Mouse (Mus musculus) fat pad, adult 2 months (tissue): ENCODE measurements around the gene Mgat5.

ENCODE experiments used
- DNase-seq: peaks from one replicate; pipeline ENCODE4 v3.0.0-alpha.2; 2011; ENCODE audit warnings: low read depth, low spot score; ENCODE audit errors: extremely low read depth

Gene Mgat5

DNA sequence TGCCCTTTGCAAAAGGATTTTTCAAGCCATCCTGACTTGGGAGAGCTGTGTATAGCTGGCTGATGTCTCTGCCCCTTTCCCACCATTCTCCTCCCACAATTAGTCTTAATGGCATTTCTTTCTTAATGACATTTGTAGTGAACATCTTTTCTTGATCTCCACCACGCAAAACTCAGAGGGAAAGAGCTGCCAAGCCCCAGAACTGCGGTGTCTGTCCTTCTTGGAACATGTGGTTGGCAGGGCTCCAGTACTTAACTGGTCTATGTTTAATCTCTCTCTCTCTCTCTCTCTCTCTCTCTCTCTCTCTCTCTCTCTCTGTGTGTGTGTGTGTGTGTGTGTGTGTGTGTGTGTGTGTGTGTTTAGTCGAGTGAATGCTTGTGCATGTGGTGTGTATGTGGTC lies 169.3 kb downstream of the Mgat5 start:
- no peak for DNase-seq

DNA sequence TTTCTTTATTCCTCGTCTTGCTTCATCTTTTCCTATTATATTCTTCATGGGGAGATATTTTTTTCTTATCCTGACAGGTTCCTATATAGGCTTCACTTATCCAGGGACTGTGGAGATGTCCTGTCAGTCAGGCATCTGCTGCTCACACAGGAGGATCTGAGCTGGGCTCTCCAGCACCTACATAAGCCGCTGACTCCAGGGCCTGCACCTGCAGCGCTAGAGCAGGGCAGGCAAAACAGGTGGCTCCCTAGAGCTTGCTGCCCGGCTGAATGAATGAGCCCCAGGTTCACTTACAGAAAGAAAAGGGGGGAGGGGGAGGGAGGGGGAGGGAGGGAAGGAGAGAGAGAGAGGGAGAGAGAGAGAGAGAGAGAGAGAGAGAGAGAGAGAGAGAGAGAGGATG lies 175.3 kb downstream of the Mgat5 start:
- no peak for DNase-seq

DNA sequence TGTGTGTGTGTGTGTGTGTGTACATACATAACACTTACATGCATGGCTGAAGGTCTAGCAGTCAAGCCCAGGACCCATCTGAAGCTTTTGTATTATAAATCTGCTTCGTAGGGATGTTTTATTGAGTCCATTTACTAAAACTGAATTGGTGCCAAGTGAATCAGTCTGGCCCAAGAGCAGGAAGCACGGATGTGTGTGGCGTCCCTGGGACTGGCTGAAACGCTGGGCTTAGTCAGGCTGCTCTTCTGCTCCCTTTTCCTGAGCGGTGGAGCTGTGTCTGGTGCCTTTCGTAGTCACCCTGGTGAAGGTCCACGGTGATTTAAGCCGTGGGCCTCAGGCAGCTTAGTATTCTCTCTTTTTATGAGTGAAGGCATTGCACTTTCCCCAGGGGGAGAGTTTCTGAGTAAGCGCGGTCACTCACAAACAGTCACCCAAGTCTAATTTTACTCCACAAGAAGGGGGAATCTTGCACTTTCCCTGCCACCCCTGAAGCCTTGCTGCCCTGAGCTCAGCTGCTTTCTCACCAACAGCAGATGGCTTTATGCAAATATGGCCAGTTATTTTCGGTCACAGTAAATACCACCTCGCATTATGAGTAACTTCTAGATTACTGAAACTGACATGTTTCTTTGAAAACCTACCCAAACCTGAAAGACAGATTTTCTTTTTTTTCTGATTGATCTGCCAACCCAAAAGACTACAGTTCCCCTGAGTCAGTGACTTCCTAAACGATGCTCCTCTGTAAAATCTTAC lies 176.1 kb downstream of the Mgat5 start:
- no peak for DNase-seq

DNA sequence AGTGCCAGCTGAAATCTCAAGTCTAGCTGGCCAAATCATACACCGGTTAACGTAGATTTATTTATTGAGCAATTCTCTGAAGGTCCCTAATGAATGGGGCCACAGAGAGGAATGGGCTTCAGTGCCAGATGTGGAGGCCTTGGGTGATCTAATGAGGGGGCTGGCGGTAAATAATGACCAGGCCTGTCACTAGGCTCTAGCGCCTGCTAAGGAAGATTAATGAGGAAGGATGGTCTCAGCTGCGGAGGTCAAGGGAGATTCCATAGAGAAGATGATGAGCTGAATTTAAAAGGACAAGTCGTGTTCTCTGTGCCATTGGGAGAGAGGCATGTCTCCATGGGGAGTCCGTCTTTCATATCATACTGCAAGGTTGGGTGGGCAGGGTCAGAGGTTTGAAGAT lies 178.3 kb downstream of the Mgat5 start:
- no peak for DNase-seq

DNA sequence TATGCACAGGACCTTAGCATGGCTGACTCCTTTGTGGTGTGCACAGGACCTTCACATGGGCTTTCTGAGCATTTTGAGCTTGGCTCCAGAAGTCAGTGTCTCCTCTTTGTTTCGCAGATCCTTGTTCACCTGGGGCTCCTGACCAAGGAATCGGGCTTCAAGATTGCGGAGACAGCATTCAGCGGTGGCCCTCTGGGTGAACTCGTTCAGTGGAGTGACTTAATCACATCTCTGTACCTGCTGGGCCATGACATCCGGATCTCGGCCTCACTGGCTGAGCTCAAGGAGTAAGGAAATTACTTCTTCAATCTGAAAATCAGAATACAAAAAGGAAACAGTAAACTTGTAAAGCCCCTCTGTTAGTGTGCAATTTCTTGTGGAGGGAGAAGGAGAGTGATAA lies 182.4 kb downstream of the Mgat5 start:
- DNase-seq, result no peak

DNA sequence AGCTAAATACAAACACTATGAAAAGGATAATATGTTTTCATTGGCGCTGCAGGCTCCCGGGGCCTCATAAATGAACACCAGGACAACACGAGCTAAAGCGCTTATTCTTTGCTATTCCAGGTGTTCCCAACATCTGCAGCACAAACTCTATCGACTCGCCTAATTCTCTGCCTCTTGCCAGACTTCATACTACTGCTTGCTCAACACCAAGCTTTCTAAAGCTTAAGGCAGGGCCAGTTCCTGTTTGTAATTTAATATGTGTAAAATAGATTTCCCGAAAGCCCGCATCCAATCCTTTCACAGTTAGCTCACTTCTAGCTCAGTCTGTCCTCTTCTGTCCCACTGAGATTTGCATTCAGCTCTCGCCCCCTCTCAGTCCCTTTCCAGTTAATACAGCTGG lies 182.8 kb downstream of the Mgat5 start:
- no peak for DNase-seq

DNA sequence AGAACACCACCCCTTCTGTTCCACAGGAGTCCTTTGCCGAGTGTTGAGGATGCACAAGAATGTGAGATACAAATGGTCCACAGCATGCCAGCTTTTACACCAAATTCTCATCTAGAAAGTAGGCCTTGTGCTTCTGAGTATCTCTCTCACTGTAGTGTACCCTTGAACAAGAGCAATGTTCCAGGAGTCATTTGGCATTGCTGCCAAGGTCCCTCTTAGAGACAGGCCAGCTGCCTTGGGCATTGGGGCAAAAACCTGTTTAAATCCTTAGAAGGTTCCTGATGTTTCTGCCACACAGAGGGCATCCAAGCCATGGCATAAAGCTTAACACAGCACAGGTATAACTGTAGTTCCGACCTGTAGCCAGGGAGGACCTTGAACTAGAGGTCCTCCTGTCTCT lies 189.9 kb downstream of the Mgat5 start:
- DNase-seq, result no peak

DNA sequence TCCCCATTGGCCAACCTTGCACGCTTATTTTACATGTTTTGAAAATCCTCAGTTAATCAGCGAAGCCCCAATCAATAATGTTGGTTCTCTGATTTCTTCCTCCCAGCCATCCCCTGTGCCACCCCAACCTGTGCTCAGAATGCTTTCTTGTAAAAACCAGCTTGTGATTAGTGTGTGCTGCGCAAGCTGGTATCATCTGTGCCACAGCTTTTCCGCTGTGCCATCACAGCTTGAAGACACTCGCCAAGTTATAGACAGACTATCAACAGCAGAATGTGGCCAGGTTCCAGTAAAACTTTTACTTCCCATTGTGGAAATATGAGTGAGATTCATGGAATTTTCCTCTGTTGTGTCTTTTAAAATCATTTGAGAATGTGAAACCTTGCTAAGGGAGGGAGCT lies 190.9 kb downstream of the Mgat5 start:
- no peak for DNase-seq

DNA sequence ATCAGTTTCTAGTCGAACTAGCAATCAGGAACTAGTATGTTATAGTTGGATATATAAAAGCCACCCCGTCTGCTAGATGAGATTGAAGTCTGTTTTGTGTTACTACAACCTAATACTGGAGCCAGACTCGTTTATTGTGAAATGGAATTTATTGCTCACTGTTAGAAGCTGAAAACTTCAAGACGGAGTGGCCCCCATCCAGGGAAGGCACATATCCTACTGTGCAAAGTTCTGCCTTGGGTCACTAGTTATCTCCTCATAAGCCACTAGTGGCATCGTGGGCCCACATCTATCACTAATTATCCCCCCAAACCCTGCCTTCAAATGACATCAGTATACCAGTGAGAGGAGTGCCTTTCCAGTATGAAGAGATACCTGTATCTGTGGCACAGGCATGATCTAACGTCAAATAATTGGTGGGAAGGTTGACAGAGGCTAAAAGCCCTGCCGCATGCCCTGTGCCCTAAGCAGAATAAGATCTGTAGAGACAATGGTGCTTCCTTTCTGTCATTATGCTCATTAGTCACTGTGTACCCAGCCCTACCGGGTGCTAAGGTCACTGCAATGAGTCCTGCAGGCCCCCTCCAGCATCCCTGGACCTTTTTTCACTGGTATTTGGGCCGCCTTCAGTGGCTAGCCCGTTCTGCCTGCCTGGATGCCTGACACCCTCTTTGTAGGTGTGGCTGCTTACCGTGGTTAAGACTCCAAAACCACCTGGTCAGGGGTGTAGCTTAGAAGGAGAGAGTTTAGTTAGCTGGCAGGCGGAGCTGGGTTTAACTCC lies 191.9 kb downstream of the Mgat5 start:
- no peak for DNase-seq

DNA sequence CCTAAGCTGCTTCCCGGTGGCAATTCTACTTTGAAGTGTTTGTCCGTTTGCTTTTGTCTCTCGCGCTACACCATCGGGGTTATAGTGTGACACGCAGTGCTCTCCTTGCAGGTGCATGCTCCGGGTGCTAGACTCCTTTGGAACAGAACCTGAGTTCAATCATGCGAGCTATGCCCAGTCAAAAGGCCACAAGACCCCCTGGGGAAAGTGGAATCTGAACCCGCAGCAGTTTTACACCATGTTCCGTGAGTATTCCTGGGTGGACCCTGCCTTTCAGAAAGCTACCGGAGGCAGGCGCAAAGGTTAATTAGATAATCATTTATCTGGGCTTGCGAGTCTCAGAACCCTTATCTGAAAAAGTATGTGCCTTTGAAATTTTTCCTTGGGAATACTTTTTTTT lies 192.6 kb downstream of the Mgat5 start:
- DNase-seq, result no peak

DNA sequence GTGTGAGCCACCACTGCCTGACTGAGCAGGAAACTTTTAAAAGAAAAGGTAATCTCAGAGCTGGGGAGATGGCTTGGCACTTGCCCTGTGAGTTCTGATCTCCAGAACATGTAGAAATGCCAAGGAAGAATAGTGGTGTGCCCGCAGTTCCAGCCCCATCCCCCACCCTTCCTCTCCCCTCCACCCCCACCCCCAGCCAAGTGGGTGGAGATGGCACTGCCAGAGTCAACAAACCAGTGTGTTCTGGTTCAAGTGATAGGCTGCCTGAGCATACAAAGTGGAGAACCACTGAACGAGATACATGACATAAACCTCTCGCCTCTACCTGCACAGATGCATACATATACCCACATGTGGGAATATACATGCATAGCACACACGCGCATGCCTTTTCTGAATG lies 193.4 kb downstream of the Mgat5 start:
- DNase-seq, result no peak

DNA sequence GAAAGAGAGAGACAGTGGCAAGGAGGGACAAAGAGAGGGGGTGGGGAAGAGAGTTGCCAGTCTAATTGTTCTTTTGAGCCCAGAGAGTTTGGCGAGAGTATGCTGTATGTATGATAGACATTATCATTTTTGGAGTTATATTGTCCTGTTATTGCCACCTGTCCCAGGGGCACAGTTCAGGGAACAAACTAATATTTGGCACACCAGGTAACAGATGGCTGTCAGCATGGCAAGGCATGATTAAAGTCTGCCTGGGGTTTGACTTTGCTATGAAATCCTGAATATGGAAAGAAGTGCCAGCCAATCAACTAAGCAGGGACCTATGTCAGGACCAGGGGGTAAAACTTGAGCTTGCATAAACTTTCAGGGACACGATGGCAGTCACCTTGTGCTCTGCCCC lies 195.4 kb downstream of the Mgat5 start:
- DNase-seq, result no peak

DNA sequence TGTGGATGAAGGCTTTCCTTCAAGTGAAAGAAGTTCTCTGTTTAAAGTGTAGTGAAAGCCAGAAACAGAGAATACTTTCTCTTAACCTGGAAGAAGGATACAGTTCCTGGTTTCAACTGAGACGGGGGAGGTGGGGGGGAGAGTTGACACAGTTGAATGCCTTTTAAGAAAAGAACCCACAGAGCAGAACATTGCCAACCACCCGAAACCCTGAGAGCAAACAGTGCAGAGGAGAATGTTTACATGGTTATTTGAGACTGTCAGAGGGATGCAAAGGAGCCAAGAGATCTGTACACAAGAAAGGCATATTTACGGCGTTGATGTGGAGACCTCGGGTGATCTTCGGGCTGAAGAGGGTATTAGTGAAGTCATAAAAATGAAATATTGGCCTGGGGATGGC lies 195.9 kb downstream of the Mgat5 start:
- no peak for DNase-seq

DNA sequence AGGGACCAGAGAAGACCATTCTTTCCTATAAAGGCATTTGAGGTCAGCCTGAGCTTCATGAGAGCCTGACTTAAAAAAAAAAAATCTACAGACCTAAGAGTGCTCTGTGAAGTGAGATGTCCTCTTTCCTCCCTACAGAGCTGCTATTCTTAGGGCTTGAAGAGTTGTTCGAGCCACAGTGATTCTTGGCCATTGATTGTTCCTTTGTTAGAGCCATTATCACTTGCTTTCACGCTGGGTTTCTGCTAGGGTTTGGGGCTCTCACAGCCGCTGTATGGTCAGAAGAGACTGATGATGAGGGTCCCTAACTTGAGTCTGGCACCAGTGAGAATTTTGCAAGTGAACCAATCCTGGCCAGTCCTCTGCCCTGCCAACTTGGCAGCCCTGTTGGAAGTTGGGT lies 199.8 kb downstream of the Mgat5 start:
- no peak for DNase-seq

DNA sequence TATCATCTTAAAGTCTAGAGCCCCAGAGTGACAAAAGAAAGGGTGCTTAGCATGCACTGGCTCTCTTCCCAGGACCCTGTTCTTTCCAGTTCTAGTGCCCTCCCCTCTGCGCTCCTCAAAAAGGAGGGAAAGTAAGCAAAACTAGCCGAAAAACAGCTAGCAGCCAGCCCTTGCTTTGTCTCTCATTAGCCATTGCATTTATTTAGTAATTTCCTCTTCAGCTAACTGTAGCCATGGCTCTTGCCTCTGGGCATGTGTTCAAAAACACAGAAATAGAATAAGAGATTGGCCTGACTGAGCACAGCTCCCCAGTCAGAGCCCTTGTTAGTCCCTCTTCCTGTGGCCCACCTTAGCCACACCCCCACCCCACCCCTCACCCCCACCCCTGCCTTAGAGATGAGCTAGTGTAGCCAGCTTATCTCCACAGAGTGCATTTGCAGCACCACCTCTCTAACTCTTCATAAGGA lies 204.2 kb downstream of the Mgat5 start:
- no peak for DNase-seq

DNA sequence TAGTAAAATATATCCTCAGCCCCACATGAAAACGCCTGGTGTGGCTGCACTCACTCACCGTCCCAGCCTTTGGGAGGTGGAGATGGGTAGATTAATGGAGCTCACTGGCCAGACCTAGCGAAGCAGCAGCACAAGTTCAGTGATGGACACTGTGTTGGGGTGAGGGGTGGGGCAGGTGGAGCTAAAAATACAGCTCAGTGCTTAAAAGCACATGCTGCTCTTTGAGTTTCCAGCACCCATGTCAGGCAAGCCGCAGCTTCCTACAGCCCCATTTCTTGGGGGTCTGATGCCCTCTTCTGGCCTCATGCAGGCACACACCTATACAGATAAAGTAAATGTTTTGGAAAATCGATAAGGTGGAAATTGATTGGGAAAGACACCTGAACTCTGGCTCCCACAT lies 204.7 kb downstream of the Mgat5 start:
- no peak for DNase-seq

DNA sequence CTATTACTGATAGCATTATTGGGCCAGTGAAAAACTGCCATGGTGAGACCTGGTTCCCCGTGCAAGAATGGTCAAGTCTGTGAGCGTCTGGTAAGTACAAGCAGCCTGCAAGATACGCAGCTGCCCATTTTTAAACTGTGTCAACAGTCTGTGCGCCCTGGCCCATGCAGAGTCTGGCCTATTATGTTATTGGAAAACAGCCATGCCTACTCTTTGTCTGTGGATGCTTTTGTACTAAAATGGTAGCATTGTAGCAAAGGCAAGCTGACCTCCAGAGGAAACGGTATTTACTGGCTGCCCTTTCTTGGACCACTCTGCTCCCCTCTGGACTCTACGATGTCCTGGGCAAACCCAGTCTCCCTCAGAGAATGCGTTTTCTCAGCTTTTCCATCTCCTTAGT lies 209.7 kb downstream of the Mgat5 start:
- no peak for DNase-seq

DNA sequence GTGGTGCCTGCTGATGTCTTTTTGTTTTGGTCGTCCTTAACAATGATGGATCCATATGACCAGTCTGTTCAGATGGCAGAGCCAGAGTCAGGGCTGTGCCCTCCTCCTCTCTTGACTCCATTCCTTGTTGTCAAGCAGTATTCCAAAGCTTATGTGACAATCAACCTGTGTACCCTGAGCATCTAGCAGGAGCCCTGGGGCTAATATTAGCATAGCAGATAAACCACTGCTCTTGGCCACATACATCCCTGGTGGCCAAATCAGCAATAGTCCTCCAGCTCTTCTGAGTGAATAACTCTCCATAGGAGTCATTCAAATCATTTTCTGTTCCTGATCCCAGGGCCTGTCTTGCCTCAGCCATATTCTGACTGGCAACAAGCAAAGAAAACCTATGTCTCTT lies 211.1 kb downstream of the Mgat5 start:
- DNase-seq, result no peak

DNA sequence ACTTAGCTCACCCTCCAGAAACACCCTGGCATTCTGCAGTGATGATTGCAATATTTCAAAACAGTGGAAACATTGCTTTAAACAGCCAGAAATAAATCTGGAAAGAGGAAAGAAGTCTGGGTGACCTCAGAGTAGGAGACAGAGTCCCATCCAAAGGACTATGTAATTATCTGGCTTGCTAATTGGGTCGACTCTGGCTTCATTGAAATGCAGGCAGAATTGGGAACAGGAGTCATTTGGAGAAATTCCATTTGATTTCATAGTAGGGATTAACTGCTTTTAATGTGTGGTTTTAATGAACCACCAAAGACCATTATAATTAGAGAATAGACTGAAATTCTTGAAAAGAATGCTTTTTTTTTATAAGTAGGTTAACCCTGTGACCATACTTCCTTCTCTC lies 212.2 kb downstream of the Mgat5 start:
- DNase-seq, result no peak

DNA sequence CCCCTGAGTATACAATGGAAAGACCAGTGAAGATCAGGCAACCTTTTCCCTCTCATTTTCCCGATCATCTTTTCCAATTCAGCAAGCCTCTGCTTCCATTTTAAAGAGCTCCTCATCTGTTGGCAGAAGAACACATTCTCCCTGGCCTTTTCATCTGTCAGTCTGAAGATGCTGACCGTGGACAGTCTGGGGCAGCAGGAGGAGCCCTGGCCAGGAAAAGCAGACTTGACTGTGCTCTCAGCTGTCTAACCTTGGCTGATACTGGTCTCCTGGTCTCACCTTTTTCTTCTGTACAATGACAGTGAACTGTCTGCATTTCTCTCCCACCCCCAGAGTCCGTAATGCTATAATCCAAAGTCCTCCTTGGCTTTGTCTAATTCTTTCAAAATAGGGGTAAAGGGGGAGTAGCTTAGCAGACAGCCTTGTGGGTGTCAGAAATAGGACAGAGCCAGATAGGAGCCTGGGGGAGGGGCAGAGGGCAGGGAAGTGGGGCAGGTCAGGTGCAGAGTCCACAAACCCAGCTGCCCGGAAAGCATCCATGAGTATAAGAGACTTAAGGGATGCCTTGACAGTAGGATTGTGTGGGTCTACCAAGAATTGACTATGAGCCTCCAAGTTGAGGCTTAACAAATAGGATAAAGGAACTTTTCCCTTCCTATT lies 214.2 kb downstream of the Mgat5 start:
- DNase-seq, result no peak

DNA sequence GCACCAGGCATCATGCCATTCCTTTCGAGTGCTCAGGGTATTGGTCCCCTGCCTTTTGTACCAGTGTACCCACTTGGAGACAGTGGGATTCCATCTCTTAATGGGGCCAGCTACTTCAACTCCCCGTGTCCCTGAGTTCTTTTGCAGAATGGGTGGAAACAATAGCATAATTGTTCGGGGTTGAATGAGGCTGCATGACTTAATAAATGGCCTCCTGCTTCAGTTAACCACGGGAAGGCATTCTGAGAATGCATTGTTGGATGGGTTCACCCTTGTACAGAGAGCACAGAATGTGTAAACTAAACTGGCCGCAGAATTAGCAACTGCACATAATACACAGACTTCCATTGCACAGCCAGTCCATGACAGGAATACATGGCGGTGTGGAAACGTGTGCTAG lies 214.8 kb downstream of the Mgat5 start:
- no peak for DNase-seq

DNA sequence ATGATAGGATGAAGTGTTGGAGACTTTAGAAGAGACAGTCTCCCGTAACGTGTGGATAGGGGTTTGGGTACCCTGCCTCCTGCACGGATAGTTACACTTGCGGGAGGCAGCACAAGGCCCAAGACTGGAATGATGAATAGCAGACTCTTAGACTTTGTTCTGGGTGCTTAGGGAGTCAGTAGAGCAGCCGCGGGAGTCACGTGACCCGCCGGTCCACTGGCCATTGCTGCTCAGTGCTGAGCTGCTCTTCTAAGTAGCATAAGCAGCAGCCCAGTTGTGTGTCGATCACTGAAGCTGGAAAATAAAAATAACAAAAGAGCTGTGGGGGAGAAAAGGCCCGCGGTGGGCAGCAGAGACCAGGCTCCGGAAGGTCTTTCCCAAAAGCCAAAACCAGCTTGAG lies 215.6 kb downstream of the Mgat5 start:
- no peak for DNase-seq
